Mouse (Mus musculus): ENCODE results near the gene Map3k14. TPM values are rescaled to one million over a fixed set of nuclear protein-coding genes. Genes with fewer than 3 reads are reported as not detected.
"Not testable (repeated sequence)": the region's sequence is repeated elsewhere in the genome, so short reads cannot be mapped to it uniquely, and the experiment has no call there.

Map3k14 gene
- polyA plus RNA-seq, 1 experiment from 2014 or later = 4.0 TPM

DNA sequence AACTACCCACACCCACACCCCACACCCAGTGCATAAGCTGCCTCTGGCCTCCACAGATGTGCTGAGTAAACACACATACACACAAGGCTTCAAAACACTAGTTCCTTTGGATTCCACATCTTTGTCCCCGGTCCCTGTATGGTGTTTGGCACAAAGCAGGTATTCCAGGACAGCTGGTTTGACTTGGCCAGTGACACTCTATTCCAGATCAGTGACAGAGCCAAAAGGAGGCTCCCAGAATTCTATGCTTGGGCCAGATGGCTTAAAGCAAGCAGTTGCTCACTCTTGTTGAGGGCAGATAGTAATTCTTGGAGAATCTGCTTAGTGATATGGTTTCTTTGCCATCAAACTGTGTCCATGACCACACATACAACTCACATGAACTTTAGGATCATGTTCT is 32.8 kb downstream of the Map3k14 start:
- Histone ChIP-seq H3K9me3 (peaks cover 2% of the 10 kb centered on the region; the same call in 1 of the 2 replicates), H3K36me3 (replicated peaks) (peaks cover 63% of the 10 kb centered on the region), H3K27ac (no peak overlapping the region), H3K4me3 (no peak overlapping the region), H3K4me1 (peaks cover 11% of the 10 kb centered on the region; the same call in 1 of the 2 replicates), H3K27me3 (ENCODE audit: poor library complexity, severe bottlenecking) (no peaks in the 10 kb centered on the region)
- WGBS = 90% methylated on average over 1 of the region's 1 CpGs
- no peak for DNase-seq (ENCODE audit: extremely low spot score, low spot score)

DNA sequence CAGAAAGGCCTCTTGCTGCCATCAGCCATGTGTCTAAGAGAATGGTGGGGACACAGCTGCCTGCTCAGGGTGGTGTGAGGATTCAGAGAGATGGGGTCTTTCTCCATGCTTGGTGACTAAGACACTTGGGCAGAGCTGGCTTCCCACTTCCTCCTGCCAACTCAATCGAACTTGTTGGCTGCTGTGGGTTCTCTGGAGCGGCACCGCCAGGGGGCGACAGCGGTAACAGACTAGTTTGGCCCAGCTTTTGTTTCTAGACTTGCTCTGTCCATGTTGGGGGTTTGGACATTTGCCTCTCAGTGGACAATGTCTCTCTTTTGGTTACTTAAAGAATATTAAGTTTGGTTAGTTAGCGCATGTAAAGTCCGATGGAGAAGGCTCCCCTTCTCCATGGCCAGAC is 34.3 kb downstream of the Map3k14 start:
- Histone ChIP-seq H3K27ac (no peak overlapping the region), H3K27me3 (ENCODE audit: poor library complexity, severe bottlenecking) (no peaks in the 10 kb centered on the region), H3K36me3 (replicated peaks) (peaks cover 60% of the 10 kb centered on the region), H3K4me1 (peaks cover 11% of the 10 kb centered on the region; the same call in 1 of the 2 replicates), H3K4me3 (no peak overlapping the region), H3K9me3 (peaks cover 5% of the 10 kb centered on the region; the same call in 1 of the 2 replicates)
- 30% methylated on average over 7 of the region's 7 CpGs for WGBS
- DNase-seq (ENCODE audit: extremely low spot score, low spot score) = peak; percentile 69

DNA sequence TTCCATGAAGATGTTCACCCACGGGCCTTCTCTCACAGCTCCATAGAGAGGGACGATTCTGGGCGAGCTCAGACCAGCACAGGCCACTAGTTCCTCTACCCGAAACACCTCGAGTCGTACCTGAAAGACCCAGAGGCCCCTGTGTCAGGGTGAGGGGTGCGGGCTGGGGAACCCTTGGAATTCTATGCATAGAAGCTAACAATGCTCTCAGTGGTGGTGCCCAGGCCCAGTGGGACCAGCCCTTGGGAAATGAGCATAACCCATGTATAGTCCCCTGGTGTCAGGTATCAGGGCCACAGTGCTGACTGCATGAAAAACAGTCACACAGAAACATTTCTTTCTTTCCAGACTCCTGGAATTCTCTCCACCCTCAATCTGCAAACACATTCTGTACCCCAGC is 35.9 kb downstream of the Map3k14 start:
- Histone ChIP-seq H3K4me1 (peaks cover 11% of the 10 kb centered on the region; the same call in 1 of the 2 replicates), H3K27ac (no peak overlapping the region), H3K36me3 (replicated peaks) (peaks cover 60% of the 10 kb centered on the region), H3K4me3 (no peak overlapping the region), H3K27me3 (ENCODE audit: poor library complexity, severe bottlenecking) (no peaks in the 10 kb centered on the region), H3K9me3 (peaks cover 5% of the 10 kb centered on the region; the same call in 1 of the 2 replicates)
- WGBS = 93% methylated on average over 7 of the region's 7 CpGs
- no peak for DNase-seq (ENCODE audit: extremely low spot score, low spot score)

DNA sequence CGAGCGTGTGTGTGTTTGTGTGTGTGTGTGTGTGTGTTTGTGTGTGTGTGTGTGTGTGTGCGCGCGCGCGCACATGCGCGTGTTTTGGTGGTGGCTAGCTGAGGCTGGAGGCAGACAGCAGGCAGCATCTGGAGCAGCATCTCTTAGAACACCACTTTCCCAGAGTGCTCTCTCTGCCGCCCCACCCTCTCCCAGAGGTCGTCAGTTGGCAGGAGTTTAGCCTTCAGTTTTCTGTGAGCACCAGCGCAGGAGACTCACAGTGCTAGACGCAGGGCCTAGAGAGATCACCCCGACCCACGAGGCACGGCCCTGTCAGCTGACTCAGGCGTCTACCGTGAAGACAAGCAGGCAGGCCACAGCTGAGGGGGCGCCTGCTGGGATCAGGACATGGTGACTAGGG is 36.6 kb downstream of the Map3k14 start:
- WGBS = 91% methylated on average over 19 of the region's 19 CpGs
- DNase-seq (ENCODE audit: extremely low spot score, low spot score) = no peak
- H3K36me3 ChIP-seq (replicated peaks) = peaks cover 62% of the 10 kb centered on the region

DNA sequence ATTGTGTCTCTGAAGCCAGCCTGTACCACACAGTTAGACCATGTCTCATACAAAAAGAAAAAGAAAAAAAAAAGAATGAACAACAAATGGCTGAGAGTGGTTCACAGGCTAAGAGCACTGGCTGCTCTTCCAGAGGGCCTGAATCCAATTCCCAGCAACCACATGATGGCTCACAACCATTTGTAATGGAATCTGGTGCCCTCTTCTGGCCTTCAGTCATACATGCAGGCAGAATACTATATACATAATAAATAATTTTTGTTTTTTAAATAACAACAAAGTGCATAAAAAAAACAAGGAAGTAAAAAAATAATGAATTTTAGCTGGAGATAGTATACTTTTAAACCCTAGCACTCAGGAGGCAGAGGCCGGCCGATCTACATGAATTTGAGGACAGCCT is 37.7 kb downstream of the Map3k14 start:
- H3K36me3 ChIP-seq (replicated peaks) = peaks cover 72% of the 10 kb centered on the region
- H3K27me3 ChIP-seq (ENCODE audit: poor library complexity, severe bottlenecking) = no peaks in the 10 kb centered on the region
- DNase-seq (ENCODE audit: extremely low spot score, low spot score) = no peak
- no peak overlapping the region for H3K4me3 ChIP-seq
- peaks cover 18% of the 10 kb centered on the region for H3K4me1 ChIP-seq
- H3K9me3 ChIP-seq = peaks cover 5% of the 10 kb centered on the region; the same call in 1 of the 2 replicates
- no peak overlapping the region for H3K27ac ChIP-seq
- WGBS = 96% methylated on average over 2 of the region's 2 CpGs

More for the DNA sequence above, 36.6 kb downstream of the Map3k14 start:
- H3K4me1 ChIP-seq = peaks cover 11% of the 10 kb centered on the region; the same call in 1 of the 2 replicates
- H3K9me3 ChIP-seq = peaks cover 5% of the 10 kb centered on the region; the same call in 1 of the 2 replicates
- no peaks in the 10 kb centered on the region for H3K27me3 ChIP-seq (ENCODE audit: poor library complexity, severe bottlenecking)
- no peak overlapping the region for H3K27ac ChIP-seq
- H3K4me3 ChIP-seq = no peak overlapping the region

DNA sequence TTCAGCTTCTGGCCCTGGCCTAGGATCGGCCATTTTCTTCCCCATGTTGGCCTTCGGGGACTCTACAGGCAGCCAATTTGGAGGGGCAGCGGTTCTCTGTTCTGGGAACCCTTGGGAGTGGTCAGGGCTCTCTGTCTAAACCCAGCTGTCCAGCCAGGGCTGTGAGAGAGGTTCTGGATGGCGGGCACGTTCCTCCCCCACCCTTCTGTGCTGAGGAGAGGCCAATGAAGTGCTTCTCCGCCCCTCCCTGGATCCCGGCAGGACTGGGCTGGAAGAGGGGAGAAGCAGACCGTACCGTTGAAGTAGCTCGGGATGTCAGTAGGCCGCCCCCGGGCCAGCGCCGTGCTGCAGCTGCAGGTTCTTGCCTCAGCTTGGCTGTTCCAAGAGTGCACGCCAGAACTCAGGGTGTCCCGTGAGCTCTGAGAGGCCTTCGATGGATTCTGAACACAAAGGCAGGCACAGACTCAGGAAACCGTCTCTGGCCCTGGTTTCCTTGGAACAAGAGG is 43.3 kb downstream of the Map3k14 start:
- DNase-seq (ENCODE audit: extremely low spot score, low spot score) = no peak
- Histone ChIP-seq H3K4me3 (no peak overlapping the region), H3K9me3 (no peaks in the 10 kb centered on the region), H3K36me3 (replicated peaks) (peaks cover 87% of the 10 kb centered on the region), H3K27ac (peak overlapping the region; percentile 65), H3K27me3 (ENCODE audit: poor library complexity, severe bottlenecking) (peaks cover 17% of the 10 kb centered on the region), H3K4me1 (peaks cover 16% of the 10 kb centered on the region)
- 68% methylated on average over 18 of the region's 18 CpGs for WGBS

DNA sequence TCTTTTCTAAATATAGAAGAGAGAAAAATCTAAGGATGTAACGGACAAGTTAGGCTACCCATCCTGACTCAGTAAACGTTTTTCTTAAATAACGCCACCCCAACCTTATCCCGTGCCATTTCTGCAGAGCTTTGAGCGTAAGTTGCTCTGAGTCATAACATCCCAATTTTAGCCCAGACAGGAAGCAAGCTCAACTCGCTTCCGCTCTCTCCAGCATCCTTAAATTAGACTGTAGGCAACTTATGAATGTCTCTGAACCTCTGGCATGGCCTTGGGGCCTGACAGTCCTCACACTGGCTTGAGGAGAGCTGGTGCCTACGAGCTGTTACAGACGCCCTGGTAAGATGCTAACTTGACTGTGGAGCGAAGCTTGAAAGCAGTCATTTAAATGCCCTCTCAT is 43.8 kb downstream of the Map3k14 start:
- peaks cover 18% of the 10 kb centered on the region for H3K4me1 ChIP-seq
- no peak overlapping the region for H3K4me3 ChIP-seq
- 95% methylated on average over 10 of the region's 10 CpGs for WGBS
- H3K9me3 ChIP-seq = no peaks in the 10 kb centered on the region
- peaks cover 81% of the 10 kb centered on the region for H3K36me3 ChIP-seq (replicated peaks)
- DNase-seq (ENCODE audit: extremely low spot score, low spot score) = no peak
- H3K27me3 ChIP-seq (ENCODE audit: poor library complexity, severe bottlenecking) = peaks cover 23% of the 10 kb centered on the region
- H3K27ac ChIP-seq = 0 out of 2 replicates have a peak overlapping the region, but pooled peaks have one; percentile 65

DNA sequence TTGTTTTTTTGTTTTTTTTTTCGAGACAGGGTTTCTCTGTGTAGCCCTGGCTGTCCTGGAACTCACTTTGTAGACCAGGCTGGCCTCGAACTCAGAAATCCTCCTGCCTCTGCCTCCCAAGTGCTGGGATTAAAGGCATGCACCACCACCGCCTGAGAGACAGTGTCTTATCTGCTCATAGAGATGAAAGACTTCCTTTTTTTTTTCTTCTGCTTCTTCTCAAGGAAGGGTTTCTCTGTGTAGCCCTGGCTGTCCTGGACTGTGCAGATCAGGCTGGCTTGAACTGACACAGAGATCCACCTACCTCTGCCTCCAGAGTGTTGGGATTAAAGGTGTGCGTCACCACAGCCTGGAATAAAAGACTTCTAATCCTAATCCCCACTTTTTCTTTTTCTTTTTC is 44.6 kb downstream of the Map3k14 start:
- Histone ChIP-seq H3K36me3 (replicated peaks) (peaks cover 77% of the 10 kb centered on the region), H3K4me1 (peaks cover 25% of the 10 kb centered on the region), H3K27me3 (ENCODE audit: poor library complexity, severe bottlenecking) (peaks cover 26% of the 10 kb centered on the region)
- not testable (repeated sequence) for H3K4me3 ChIP-seq; DNase-seq (ENCODE audit: extremely low spot score, low spot score); H3K9me3 ChIP-seq; H3K27ac ChIP-seq
- 91% methylated on average over 4 of the region's 4 CpGs for WGBS

DNA sequence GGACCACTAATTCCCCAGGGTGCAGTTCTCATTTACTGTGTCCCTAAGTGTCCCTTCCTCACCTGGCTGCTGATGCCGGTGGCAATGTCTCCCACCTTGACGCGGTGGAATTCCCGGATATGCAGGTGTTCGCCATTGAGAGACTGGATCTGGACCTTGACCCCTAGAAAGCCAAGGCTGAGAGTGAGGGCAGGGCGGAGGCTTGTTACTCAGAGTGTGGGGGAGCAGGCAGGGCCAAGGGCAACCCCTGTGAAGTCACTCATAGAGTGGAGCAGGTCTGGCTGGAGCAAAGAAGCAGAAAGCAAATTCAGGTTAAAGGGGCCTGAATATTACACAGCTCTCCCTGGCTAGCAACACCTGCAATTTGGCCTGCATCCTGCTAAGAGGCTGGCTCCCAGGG is 45.8 kb downstream of the Map3k14 start:
- Histone ChIP-seq H3K4me1 (peaks cover 28% of the 10 kb centered on the region), H3K27ac (no peak overlapping the region), H3K9me3 (no peaks in the 10 kb centered on the region), H3K27me3 (ENCODE audit: poor library complexity, severe bottlenecking) (peaks cover 37% of the 10 kb centered on the region), H3K36me3 (replicated peaks) (peaks cover 64% of the 10 kb centered on the region), H3K4me3 (no peak overlapping the region)
- WGBS = 93% methylated on average over 6 of the region's 6 CpGs
- no peak for DNase-seq (ENCODE audit: extremely low spot score, low spot score)

DNA sequence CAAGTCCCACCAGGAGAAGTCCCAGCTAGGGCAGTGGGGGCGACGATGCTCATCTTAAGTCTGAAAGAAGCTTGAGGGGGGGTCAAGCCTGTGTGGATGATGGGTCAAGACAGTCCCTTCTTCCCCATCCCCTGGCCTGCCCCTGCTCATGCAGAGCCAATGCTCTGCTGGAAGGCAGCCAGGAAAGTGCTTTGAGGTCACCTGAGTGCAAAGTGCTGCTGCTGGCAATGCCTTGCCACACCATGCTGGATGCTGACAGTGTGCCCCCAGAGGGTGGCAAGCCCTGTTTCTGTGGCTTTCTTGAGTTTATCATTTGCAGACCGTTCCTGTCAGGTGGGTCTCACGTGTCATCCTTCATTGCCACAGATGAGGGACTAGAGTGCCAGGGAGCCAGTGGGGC is 47.3 kb downstream of the Map3k14 start:
- WGBS = 81% methylated on average over 4 of the region's 4 CpGs
- no peak overlapping the region for H3K27ac ChIP-seq
- peaks cover 49% of the 10 kb centered on the region for H3K27me3 ChIP-seq (ENCODE audit: poor library complexity, severe bottlenecking)
- H3K9me3 ChIP-seq = no peaks in the 10 kb centered on the region
- peaks cover 50% of the 10 kb centered on the region for H3K36me3 ChIP-seq (replicated peaks)
- no peak for DNase-seq (ENCODE audit: extremely low spot score, low spot score)
- H3K4me3 ChIP-seq = no peak overlapping the region
- peaks cover 24% of the 10 kb centered on the region for H3K4me1 ChIP-seq

DNA sequence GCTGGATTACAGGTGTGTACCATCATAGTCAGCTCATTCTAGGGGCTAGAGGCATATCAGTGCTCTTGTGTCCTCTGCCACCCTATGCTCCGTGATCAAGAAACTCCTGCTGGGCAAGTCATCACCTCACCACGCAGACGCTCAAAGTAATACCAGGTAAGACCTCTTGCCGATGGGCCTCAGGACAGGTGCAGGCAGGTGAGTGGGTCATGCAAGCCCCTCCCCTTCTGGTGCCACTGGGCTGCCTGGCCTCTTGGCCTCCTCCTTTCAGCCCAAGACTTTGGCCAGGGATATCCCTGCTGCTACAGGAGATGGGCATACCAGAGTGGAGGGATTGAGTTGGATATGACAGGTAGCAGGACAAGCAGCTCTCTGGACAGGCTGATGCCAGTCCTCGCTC is 48.0 kb downstream of the Map3k14 start:
- Histone ChIP-seq H3K4me3 (no peak overlapping the region), H3K9me3 (no peaks in the 10 kb centered on the region), H3K27ac (no peak overlapping the region), H3K4me1 (peaks cover 18% of the 10 kb centered on the region), H3K27me3 (ENCODE audit: poor library complexity, severe bottlenecking) (peaks cover 49% of the 10 kb centered on the region), H3K36me3 (replicated peaks) (peaks cover 42% of the 10 kb centered on the region)
- DNase-seq (ENCODE audit: extremely low spot score, low spot score) = no peak
- WGBS = 94% methylated on average over 5 of the region's 5 CpGs

DNA sequence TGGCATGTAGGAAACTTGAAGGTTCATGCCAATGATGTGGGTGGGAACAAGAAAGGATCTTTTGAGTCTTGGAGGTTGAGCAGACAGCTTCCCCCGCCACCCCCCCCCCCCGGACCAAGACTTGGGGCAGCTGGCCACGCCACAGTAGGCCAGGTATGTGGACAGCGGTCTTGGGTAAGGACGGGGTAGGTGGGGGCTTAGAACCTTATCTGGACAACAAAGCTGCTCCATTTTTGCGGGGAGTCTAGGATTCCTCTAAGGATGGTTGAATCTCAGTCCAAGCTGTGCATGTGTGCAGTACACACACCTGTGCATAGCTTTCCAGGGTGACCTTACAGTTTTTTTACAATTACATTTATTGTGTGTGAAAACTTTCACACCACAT is 48.8 kb downstream of the Map3k14 start:
- WGBS = 22% methylated on average over 6 of the region's 6 CpGs
- no peak for DNase-seq (ENCODE audit: extremely low spot score, low spot score)
- H3K4me3 ChIP-seq = peak overlapping the region; percentile 57
- H3K9me3 ChIP-seq = peaks cover 4% of the 10 kb centered on the region; the same call in 1 of the 2 replicates
- H3K36me3 ChIP-seq (replicated peaks) = peaks cover 35% of the 10 kb centered on the region
- peaks cover 49% of the 10 kb centered on the region for H3K27me3 ChIP-seq (ENCODE audit: poor library complexity, severe bottlenecking)
- H3K4me1 ChIP-seq = peaks cover 12% of the 10 kb centered on the region
- H3K27ac ChIP-seq = peak overlapping the region; percentile 71

DNA sequence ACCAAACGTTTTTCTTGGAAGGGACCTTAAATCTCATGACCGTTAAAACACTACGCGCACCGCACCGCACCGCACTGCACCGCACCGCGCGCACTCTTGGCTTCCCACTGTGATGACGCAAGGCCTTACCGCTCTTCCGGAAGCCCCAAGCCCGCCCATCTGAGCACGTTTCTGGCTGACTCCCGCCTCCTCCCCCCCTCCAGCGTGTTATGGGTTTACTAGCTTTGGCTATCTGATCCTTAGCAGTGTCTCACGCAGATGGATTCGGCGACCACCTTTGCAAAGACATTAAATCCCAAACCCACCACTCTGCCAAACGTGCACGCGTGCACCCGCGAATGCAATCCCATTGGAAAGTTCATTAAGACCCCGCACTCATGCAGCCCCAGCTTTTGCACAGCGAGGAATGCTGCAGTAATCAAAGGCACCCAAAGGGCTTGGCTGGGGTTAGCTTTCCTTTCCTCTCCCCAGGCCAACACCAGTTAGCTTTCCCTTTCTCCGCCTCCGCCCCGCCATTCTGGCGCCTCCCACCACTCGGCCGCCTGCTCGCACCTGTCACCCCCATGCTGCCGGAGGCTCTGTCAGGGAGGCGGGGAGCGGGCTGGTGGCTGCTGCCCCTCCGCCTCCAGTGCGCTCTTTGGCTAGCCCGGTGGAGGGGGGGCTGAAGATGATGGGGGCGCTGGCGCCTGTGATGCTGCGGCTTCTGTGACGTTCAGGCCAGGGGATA is 49.3 kb downstream of the Map3k14 start, which contains the start of gene Spata32:
TSS of gene Spata32 (minus strand) at position 643 of the 727 bp plus-strand sequence.
- H3K36me3 ChIP-seq (replicated peaks) = peaks cover 30% of the 10 kb centered on the region
- peak; percentile 51 for DNase-seq (ENCODE audit: extremely low spot score, low spot score)
- peaks cover 12% of the 10 kb centered on the region for H3K4me1 ChIP-seq
- H3K27ac ChIP-seq = peak within 1 kb of the TSS; percentile 71
- peak within 1 kb of the TSS; percentile 57 for H3K4me3 ChIP-seq
- WGBS = 2% methylated on average over 45 of the region's 45 CpGs
- peaks cover 4% of the 10 kb centered on the region; the same call in 1 of the 2 replicates for H3K9me3 ChIP-seq
- H3K27me3 ChIP-seq (ENCODE audit: poor library complexity, severe bottlenecking) = peaks cover 49% of the 10 kb centered on the region
